Mouse (Mus musculus) MEL (cell line): ENCODE measurements around the gene Wnk3.

Experiments
- CTCF ChIP-seq, 3 experiments: IDR thresholded peaks in 2 of 3; conservative IDR thresholded peaks in 1 of 3; 2 replicates each; pipeline ENCODE4 v1.5.1; 2011 to 2012; ENCODE audit warnings: low read length in 3 of 3, low read depth in 2 of 3, mild to moderate bottlenecking in 2 of 3, improper control_type of control experiment in 1 of 3, inconsistent platforms in 1 of 3, mixed read lengths in 1 of 3, moderate library complexity in 1 of 3; ENCODE audit not compliant: control insufficient read depth in 1 of 3, insufficient read depth in 1 of 3, poor library complexity in 1 of 3, severe bottlenecking in 1 of 3
- EP300 ChIP-seq, 2 experiments: IDR thresholded peaks; 2 replicates each; pipeline ENCODE4 v1.6.1; 2011; ENCODE audit warnings: improper control_type of control experiment in 2 of 2, low read length in 2 of 2, low read depth in 1 of 2, mild to moderate bottlenecking in 1 of 2
- MAX ChIP-seq: IDR thresholded peaks from 2 replicates; pipeline ENCODE4 v1.6.1; 2011; ENCODE audit warnings: low read length, improper control_type of control experiment
- MYB ChIP-seq: IDR thresholded peaks from 2 replicates; pipeline ENCODE4 v1.6.1; 2011; ENCODE audit warnings: mild to moderate bottlenecking, low read depth, low read length, improper control_type of control experiment
- POLR2A ChIP-seq, 2 experiments: IDR thresholded peaks; 2 replicates each; pipeline ENCODE4 v1.6.1; 2011 to 2012; ENCODE audit warnings: low read length in 2 of 2, mild to moderate bottlenecking in 2 of 2, control low read depth in 1 of 2, improper control_type of control experiment in 1 of 2, low read depth in 1 of 2, moderate library complexity in 1 of 2; ENCODE audit not compliant: control insufficient read depth in 1 of 2, insufficient read depth in 1 of 2, poor library complexity in 1 of 2
- USF2 ChIP-seq, 2 experiments: IDR thresholded peaks; 2 replicates each; pipeline ENCODE4 v1.6.1; 2011 to 2012; ENCODE audit warnings: improper control_type of control experiment in 2 of 2, low read length in 2 of 2, borderline replicate concordance in 1 of 2, inconsistent platforms in 1 of 2, low read depth in 1 of 2, mild to moderate bottlenecking in 1 of 2; ENCODE audit not compliant: insufficient read depth in 1 of 2

GRCm38 (mm10) chrX:151197778-151198177, at the start of gene Wnk3:
- TF ChIP-seq EP300 (IDR thresholded peaks at IDR 0.05; ENCODE audit: low read depth in 1 of 2, low read length in 2 of 2) (no peak), CTCF (IDR thresholded peaks at IDR 0.05 in 2 of 3, conservative IDR thresholded peaks at IDR 0.05 in 1 of 3; ENCODE audit: control insufficient read depth in 1 of 3, insufficient read depth in 1 of 3, low read depth in 2 of 3, low read length in 3 of 3, poor library complexity in 1 of 3, severe bottlenecking in 1 of 3) (no peak), MAX (no peak), POLR2A (IDR thresholded peaks at IDR 0.05; ENCODE audit: control insufficient read depth in 1 of 2, insufficient read depth in 1 of 2, low read depth in 1 of 2, low read length in 2 of 2, poor library complexity in 1 of 2) (no peak), USF2 (IDR thresholded peaks at IDR 0.05; ENCODE audit: borderline replicate concordance in 1 of 2, insufficient read depth in 1 of 2, low read depth in 1 of 2, low read length in 2 of 2) (no peak), MYB (no peak)
